Mouse (Mus musculus): Measurements from ENCODE around the gene Ripor2.

GRCm38 (mm10) chr13:24602978-24603377 is 21.0 kb downstream of the Ripor2 start:
- no peak for TF ChIP-seq CTCF (IDR thresholded peaks at IDR 0.05)
- peak; percentile 87 for TF ChIP-seq EP300 (IDR thresholded peaks at IDR 0.05)
